Mouse (Mus musculus) liver, adult (tissue): ENCODE data around the gene Btbd8.

Experiments
- GATA4 ChIP-seq: IDR thresholded peaks from 2 replicates; pipeline ENCODE4 v1.6.1; 2014; ENCODE audit warnings: mild to moderate bottlenecking, low read length; ENCODE audit not compliant: insufficient replicate concordance

The Btbd8 gene

GRCm38 (mm10) chr5:107436587-107437209 lies 1.1 kb upstream of the Btbd8 start:
- no peak for TF ChIP-seq GATA4

DNA sequence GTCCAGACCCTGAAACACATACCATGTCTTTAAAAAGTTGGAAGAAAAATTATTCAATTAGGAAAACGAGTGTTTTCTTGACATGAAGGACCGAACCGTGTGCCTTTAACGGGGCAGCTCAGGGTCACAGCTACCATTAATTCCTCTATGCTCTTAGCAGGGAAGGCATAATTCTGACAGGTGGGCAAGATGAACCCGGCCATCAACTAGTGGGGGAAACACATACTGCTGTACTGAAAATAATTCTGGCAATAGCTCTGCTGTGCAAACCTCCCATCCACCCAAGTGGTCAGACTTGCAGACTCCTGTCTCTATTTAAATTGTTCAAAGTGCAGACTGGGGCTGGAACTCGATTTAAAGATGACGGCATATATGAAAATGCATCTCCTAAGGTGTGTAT lies 556 bp downstream of the Btbd8 start:
- TF ChIP-seq GATA4, result no peak

- no peak for TF ChIP-seq GATA4
These were observed 4.1 kb downstream of the Btbd8 start for GRCm38 (mm10) chr5:107441881-107442280.

GRCm38 (mm10) chr5:107444251-107444650 lies 6.5 kb downstream of the Btbd8 start:
- TF ChIP-seq GATA4, result no peak

DNA sequence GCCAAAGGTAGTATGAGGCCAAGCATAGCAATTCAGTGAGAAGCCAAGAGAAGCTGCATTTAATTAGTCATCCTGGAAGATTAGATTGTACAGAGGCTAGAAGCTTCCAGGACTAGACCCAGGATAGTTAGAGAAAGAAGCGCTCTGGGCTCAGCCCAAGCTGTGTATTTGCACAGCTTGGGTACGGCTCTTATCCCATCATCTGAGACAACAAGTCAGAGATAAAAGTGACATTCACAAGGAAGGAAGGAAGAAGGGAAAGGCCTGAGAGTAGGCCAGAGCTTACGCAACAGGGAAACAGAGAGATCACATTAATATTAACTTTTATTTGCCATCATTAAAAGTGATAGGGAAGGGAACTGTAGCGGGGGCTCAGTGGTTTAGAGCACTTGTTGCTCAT lies 10.2 kb downstream of the Btbd8 start:
- no peak for TF ChIP-seq GATA4

DNA sequence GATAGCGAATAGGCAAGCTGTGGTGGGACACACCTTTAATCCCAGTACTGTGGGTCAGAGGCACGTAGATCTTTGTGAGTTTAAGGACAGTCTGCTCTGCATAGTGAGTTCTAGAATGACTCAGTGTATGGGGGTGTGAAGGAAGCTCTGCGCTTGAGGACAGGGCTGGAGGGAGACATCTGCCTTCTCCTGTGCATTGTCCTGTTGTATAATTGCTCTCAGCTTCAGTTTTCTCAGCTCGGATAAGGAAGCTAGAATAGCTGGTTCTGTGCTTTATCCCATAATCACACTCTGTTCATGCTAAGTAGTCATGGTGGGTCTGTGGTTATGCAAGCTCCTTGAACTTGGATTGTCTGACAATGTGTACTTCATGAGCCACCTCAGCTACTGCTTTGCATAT lies 11.0 kb downstream of the Btbd8 start:
- TF ChIP-seq GATA4, result no peak

GRCm38 (mm10) chr5:107449620-107450019 lies 11.8 kb downstream of the Btbd8 start:
- TF ChIP-seq GATA4, result no peak

DNA sequence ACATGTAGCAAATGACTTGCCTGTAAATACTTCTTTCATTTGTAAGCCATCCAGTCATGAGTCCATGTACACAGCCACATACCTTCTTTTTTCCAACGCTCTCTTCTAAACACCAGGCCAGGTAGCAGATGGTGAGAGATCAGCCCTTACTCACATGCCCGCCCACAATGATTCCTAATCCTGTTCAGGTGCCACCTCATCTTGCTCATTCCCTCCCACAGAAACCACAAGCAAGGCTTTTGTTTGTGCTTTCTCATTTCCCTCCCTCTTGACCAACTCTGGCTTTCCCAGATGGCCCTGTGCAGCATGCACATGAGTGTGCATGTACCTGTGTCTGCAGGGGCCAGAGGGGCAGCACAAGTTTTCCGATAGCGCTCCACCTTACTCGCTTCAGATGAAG lies 12.5 kb downstream of the Btbd8 start:
- TF ChIP-seq GATA4, result no peak

- no peak for TF ChIP-seq GATA4
These were observed 24.6 kb downstream of the Btbd8 start for GRCm38 (mm10) chr5:107462147-107463076.

- no peak for TF ChIP-seq GATA4
These were observed 28.7 kb downstream of the Btbd8 start for GRCm38 (mm10) chr5:107466501-107466900.

GRCm38 (mm10) chr5:107467098-107467497 lies 29.3 kb downstream of the Btbd8 start:
- TF ChIP-seq GATA4, result no peak

DNA sequence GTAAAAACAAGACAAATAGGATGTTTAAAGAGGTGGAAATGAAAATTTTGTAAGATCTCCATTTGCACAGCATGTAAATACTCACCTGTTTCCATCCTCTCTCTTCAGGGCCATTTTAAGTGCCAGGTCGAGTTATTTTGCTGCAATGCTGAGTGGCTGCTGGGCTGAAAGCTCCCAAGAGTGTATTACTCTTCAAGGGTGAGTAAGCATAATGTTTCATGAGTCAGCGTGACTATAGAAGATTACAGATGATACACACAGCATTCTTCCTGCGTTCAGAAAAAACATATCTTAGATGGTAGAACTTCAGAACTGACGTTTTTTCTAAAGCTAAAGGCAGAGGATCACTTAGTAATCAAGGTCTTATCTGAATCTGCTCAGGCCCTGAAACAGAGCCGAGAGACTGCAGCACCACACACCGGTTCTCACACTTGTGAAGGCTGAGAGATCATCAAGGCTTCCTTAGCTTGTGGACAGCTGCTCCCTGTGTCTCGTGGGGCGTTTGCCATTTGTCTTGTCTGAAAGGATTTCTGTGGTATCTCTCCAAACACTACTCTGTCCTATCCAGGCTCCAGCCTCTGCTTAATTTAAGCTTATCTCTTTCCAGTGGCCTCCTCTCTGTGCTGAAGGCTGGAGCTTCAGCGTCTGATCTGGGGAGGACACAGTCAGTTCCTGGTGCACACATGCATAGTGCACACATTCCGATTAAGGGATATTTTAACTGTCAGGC lies 33.0 kb downstream of the Btbd8 start:
- no peak for TF ChIP-seq GATA4

- TF ChIP-seq GATA4, result no peak
These were observed 42.4 kb downstream of the Btbd8 start for GRCm38 (mm10) chr5:107480194-107480593.

GRCm38 (mm10) chr5:107488996-107489395 lies 51.2 kb downstream of the Btbd8 start:
- TF ChIP-seq GATA4, result no peak

DNA sequence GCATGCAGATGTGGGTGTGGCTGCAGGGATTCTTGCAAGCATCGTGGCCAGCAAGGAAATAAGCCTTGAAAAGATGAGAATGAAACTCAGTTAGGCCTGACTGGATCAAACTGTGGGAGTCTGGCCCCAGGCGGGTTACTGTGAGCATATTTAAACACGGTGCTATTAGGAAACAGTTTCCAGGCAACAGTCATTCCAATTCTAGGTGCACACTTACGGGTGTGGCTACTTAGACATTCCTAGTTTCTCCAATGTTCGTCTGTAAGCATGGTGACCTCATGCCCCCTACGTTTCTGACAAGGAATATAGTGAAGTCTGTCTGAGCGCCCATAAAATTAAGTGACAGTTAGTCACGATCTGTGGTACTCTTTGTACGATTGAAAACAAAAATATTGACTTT lies 53.2 kb downstream of the Btbd8 start:
- no peak for TF ChIP-seq GATA4

GRCm38 (mm10) chr5:107492471-107492870 lies 54.7 kb downstream of the Btbd8 start:
- no peak for TF ChIP-seq GATA4
